Mouse (Mus musculus) CD8-positive naive resting alpha-beta T cell, adult 57 days (primary cell): Measurements from ENCODE around the gene Prss12. TPM values are rescaled to one million over a fixed set of nuclear protein-coding genes. Genes with fewer than 3 reads are reported as not detected.

Experiments used
- total RNA-seq: library from RNA; stranded (reverse); gene quantifications from one replicate; pipeline ENCODE4 v1.2.4, GENCODE M21; 2023

Gene Prss12
- total RNA-seq: 32.3 TPM

DNA sequence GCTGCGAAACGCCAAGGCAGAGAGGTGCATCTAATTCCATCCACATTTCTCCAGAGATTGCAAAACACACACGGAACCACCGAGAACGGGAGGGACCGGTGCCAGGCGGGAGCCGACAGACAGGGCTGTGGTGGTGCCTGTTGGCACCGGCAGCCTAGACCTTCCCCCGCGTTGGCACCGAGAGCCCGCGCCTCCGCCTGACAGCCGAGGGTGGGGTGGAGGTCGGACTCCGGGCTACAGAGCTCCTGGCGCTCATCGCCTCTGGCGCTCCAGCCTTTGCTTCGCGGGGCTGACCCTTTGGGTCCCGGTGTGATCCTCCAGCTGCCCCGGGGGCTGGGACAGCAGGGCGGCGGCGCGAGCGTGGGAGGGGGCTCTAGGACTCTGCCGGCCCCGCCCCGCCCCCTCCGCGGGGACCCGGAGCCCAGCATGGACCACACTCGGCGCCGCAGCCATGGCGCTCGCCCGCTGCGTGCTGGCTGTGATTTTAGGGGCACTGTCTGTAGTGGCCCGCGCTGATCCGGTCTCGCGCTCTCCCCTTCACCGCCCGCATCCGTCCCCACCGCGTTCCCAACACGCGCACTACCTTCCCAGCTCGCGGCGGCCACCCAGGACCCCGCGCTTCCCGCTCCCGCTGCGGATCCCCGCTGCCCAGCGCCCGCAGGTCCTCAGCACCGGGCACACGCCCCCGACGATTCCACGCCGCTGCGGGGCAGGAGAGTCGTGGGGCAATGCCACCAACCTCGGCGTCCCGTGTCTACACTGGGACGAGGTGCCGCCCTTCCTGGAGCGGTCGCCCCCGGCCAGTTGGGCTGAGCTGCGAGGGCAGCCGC, at the start of gene Prss12:
TSS of gene Prss12 (plus strand) at position 206 of the 830 bp plus-strand sequence.

Other genes starting within 250 kb of the Prss12 start
- 1.8 TPM for gene Synpo2, start 210.8 kb upstream of the Prss12 start, total RNA-seq
- 21.1 TPM for gene Sec24d, start 179.5 kb upstream of the Prss12 start, total RNA-seq
- 22.8 TPM for gene Mettl14, start 60.8 kb upstream of the Prss12 start, total RNA-seq
- gene Ndst3, start 243.9 kb downstream of the Prss12 start, total RNA-seq: not detected